Comparison of ENCODE assay signal across 10 mouse cellular contexts in the genomic region with DNA sequence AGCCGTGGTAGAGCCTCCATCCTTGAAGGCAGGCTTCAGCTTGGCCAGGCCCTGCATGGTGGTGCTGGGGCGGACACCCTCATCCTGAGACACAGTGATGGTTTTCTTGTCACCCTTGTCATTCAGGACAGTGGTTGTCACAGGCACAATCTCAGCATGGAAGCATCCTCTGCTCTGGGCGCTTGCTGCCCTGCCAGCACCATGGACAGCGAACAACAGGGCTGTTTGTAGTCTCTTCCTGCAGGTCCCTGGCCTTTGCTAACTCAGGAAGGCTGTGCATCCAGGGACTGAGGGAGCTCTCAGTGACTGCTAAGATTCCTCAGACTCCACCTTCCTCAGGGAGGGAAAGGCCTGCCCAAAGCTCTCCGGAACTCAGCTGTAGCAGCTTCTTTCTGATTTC. TPM values are rescaled to one million over a fixed set of nuclear protein-coding genes. Genes with fewer than 3 reads are reported as not detected.
A peak's percentile ranks its signal among the peaks of the same experiment; 100 is the strongest.
DNase-seq lines count a peak whose midpoint lies in the region; ATAC-seq and TF ChIP-seq lines count a peak whose summit lies in the region.
"Had no signal": no experiment of that assay in that cellular context is flagged by ENCODE, and none has a peak within 500 bp of the region (broad histone marks: within the 10 kb centered on the region; RNA-seq: fewer than 3 reads in every experiment).

No protein-coding gene starts in this region.

- 23% methylated on average over 5 of the region's 5 CpGs for WGBS in heart, embryonic 12.5 days
- WGBS in limb, embryonic 14.5 days = 16% methylated on average over 5 of the region's 5 CpGs

- H3K4me2 ChIP-seq in heart, embryonic 12.5 days = no peak overlapping the region
- H3K4me2 ChIP-seq in limb, embryonic 14.5 days (replicated peaks; ENCODE audit: low read depth, low read length, severe bottlenecking) = no peak overlapping the region
- H3K4me2 ChIP-seq: limb, embryonic 15.5 days had no signal

- no peaks in the 10 kb centered on the region for H3K9me3 ChIP-seq in heart, embryonic 12.5 days (replicated peaks)
- no peaks in the 10 kb centered on the region for H3K9me3 ChIP-seq in limb, embryonic 14.5 days (ENCODE audit: control insufficient read depth, low read length)
- H3K9me3 ChIP-seq: limb, embryonic 15.5 days had no signal

- no peak for TF ChIP-seq POLR2A in limb, embryonic 14.5 days (IDR thresholded peaks at IDR 0.05; ENCODE audit: borderline replicate concordance, extremely low read depth, insufficient read depth, insufficient read length)

- no peaks in the 10 kb centered on the region for H3K36me3 ChIP-seq in heart, embryonic 12.5 days
- H3K36me3 ChIP-seq in limb, embryonic 14.5 days (ENCODE audit: control insufficient read depth, insufficient read depth, low read length) = no peaks in the 10 kb centered on the region
- H3K36me3 ChIP-seq: limb, embryonic 15.5 days had no signal

- DNase-seq in heart, postnatal 14 days = peak; percentile 64 to 74
- DNase-seq in A20 (ENCODE audit: low read depth, low spot score) = peak; percentile 32
- peak; percentile 36 for DNase-seq in c-Kit-positive CD71-negative TER-119-negative erythroid progenitor cells, embryonic 14.5 days (ENCODE audit: low read depth)
- DNase-seq in limb, embryonic 14.5 days (ENCODE audit: low spot score) = peak; percentile 72
- DNase-seq in thymus, postnatal 0 days (ENCODE audit: low spot score) = peak; percentile 53
- DNase-seq in spleen, adult 18-20 months = no peak
- no peak for DNase-seq in layer of hippocampus, adult 8-10 months (ENCODE audit: low spot score in 2 of 2)

- peaks cover 22% of the 10 kb centered on the region; the same call in 1 of the 2 replicates for H3K27me3 ChIP-seq in heart, embryonic 12.5 days (replicated peaks)
- no peaks in the 10 kb centered on the region for H3K27me3 ChIP-seq in limb, embryonic 14.5 days (ENCODE audit: control insufficient read depth, insufficient read depth, low read length)
- H3K27me3 ChIP-seq: limb, embryonic 15.5 days had no signal

- no peak overlapping the region for H3K9ac ChIP-seq in heart, embryonic 12.5 days
- H3K9ac ChIP-seq in limb, embryonic 14.5 days (ENCODE audit: low read depth, low read length, severe bottlenecking) = no peak overlapping the region
- H3K9ac ChIP-seq: limb, embryonic 15.5 days had no signal

- no peaks in the 10 kb centered on the region for H3K4me1 ChIP-seq in heart, embryonic 12.5 days (replicated peaks)
- H3K4me1 ChIP-seq in limb, embryonic 14.5 days (ENCODE audit: control insufficient read depth, insufficient read depth, low read length) = no peaks in the 10 kb centered on the region
- H3K4me1 ChIP-seq: limb, embryonic 15.5 days had no signal

- intact Hi-C loops in heart, postnatal 14 days (cut with DNase I) = no loop called here

- no peak for ATAC-seq in heart, embryonic 12.5 days (ENCODE audit: insufficient number of reproducible peaks, low FRiP score)
- ATAC-seq in limb, embryonic 14.5 days (ENCODE audit: low FRiP score, low read depth) = no peak

- H3K4me3 ChIP-seq in heart, embryonic 12.5 days = no peak overlapping the region
- no peak overlapping the region for H3K4me3 ChIP-seq in limb, embryonic 14.5 days (replicated peaks; ENCODE audit: low read length)
- H3K4me3 ChIP-seq: limb, embryonic 15.5 days had no signal

- no peak overlapping the region for H3K27ac ChIP-seq in heart, embryonic 12.5 days (ENCODE audit: poor library complexity, severe bottlenecking)
- no peak overlapping the region for H3K27ac ChIP-seq in limb, embryonic 14.5 days (replicated peaks; ENCODE audit: low read depth, low read length)
- H3K27ac ChIP-seq: limb, embryonic 15.5 days had no signal

RNA-seq across cellular contexts. Expression of a gene that starts 7.3 kb away (rescaled TPM):
- total RNA-seq in heart, postnatal 14 days (2021) = 1 to 10 TPM; 1.3 to 2.6 TPM
- 0.35 and 0.78 TPM in 2 replicates for polyA plus RNA-seq in heart, embryonic 12.5 days (2016; fragmentation: Nextera tagmentation; extraction: Ambion mirVana)
- polyA plus RNA-seq in limb, embryonic 14.5 days (2012; rRNA removed) = 1.8 and 2.7 TPM in 2 replicates
- polyA plus RNA-seq in limb, embryonic 14.5 days (2014; fragmentation: Nextera tagmentation; extraction: Ambion mirVana) = 1.2 and 1.7 TPM in 2 replicates
- polyA plus RNA-seq in thymus, postnatal 0 days (2015; fragmentation: Nextera tagmentation; extraction: Ambion mirVana) = 5.4 and 5.5 TPM in 2 replicates
- 1 to 10 TPM in 3 of 4 experiments, under 1 TPM in 1; 1.00 to 2.0 (median 1.5) TPM for total RNA-seq in layer of hippocampus, adult 8-10 months (2022)

RNA-seq across cellular contexts. Expression of a gene that starts 9.4 kb away (rescaled TPM):
- total RNA-seq in heart, postnatal 14 days (2021) = not detected
- polyA plus RNA-seq in heart, embryonic 12.5 days (2016; fragmentation: Nextera tagmentation; extraction: Ambion mirVana) = not detected in 2 replicates
- polyA plus RNA-seq in limb, embryonic 14.5 days (2012; rRNA removed) = 0.03 TPM in 1 of 2 replicates, not detected in the other
- not detected in 2 replicates for polyA plus RNA-seq in limb, embryonic 14.5 days (2014; fragmentation: Nextera tagmentation; extraction: Ambion mirVana)
- polyA plus RNA-seq in thymus, postnatal 0 days (2015; fragmentation: Nextera tagmentation; extraction: Ambion mirVana) = not detected in 2 replicates
- total RNA-seq in layer of hippocampus, adult 8-10 months (2022) = not detected
- polyA plus RNA-seq: limb, embryonic 15.5 days; stomach, embryonic 16.5 days had no signal

RNA-seq across cellular contexts. Expression of a gene that starts 47.3 kb away (rescaled TPM):
- total RNA-seq in heart, postnatal 14 days (2021) = under 1 TPM; 0.34 to 0.65 TPM
- polyA plus RNA-seq in heart, embryonic 12.5 days (2016; fragmentation: Nextera tagmentation; extraction: Ambion mirVana) = 0.49 and 0.55 TPM in 2 replicates
- 1.4 and 1.5 TPM in 2 replicates for polyA plus RNA-seq in limb, embryonic 14.5 days (2012; rRNA removed)
- 0.81 and 1.3 TPM in 2 replicates for polyA plus RNA-seq in limb, embryonic 14.5 days (2014; fragmentation: Nextera tagmentation; extraction: Ambion mirVana)
- 0.13 and 0.46 TPM in 2 replicates for polyA plus RNA-seq in thymus, postnatal 0 days (2015; fragmentation: Nextera tagmentation; extraction: Ambion mirVana)
- total RNA-seq in layer of hippocampus, adult 8-10 months (2022) = 10 to 100 TPM in 1 of 4 experiments, 1 to 10 TPM in 3; 2.9 to 10.3 (median 3.9) TPM

RNA-seq across cellular contexts. Expression of a gene that starts 56.3 kb away (rescaled TPM):
- 10 to 100 TPM; 14.2 to 18.6 TPM for total RNA-seq in heart, postnatal 14 days (2021)
- 19.1 and 20.7 TPM in 2 replicates for polyA plus RNA-seq in heart, embryonic 12.5 days (2016; fragmentation: Nextera tagmentation; extraction: Ambion mirVana)
- polyA plus RNA-seq in limb, embryonic 14.5 days (2012; rRNA removed) = 50.0 and 60.8 TPM in 2 replicates
- polyA plus RNA-seq in limb, embryonic 14.5 days (2014; fragmentation: Nextera tagmentation; extraction: Ambion mirVana) = 38.0 and 38.2 TPM in 2 replicates
- polyA plus RNA-seq in thymus, postnatal 0 days (2015; fragmentation: Nextera tagmentation; extraction: Ambion mirVana) = 16.6 and 17.2 TPM in 2 replicates
- 10 to 100 TPM in 3 of 4 experiments, 1 to 10 TPM in 1; 9.7 to 13.7 (median 12.2) TPM for total RNA-seq in layer of hippocampus, adult 8-10 months (2022)

RNA-seq across cellular contexts. Expression of a gene that starts 59.3 kb away (rescaled TPM):
- not detected for total RNA-seq in heart, postnatal 14 days (2021)
- polyA plus RNA-seq in heart, embryonic 12.5 days (2016; fragmentation: Nextera tagmentation; extraction: Ambion mirVana) = not detected in 2 replicates
- 0.06 TPM in 1 of 2 replicates, not detected in the other for polyA plus RNA-seq in limb, embryonic 14.5 days (2012; rRNA removed)
- not detected in 2 replicates for polyA plus RNA-seq in limb, embryonic 14.5 days (2014; fragmentation: Nextera tagmentation; extraction: Ambion mirVana)
- 0.08 TPM in 1 of 2 replicates, not detected in the other for polyA plus RNA-seq in thymus, postnatal 0 days (2015; fragmentation: Nextera tagmentation; extraction: Ambion mirVana)
- total RNA-seq in layer of hippocampus, adult 8-10 months (2022) = not detected
- polyA plus RNA-seq: limb, embryonic 15.5 days; stomach, embryonic 16.5 days had no signal

Comparison
In these comparisons a context has a peak if more than half of its experiments do, and no peak if none do; other contexts are left out.
1. DNase-seq: peak in heart, postnatal 14 days (2 of 2), A20 (single experiment), c-Kit-positive CD71-negative TER-119-negative erythroid progenitor cells, embryonic 14.5 days (single experiment), limb, embryonic 14.5 days (single experiment) and thymus, postnatal 0 days (single experiment); none in spleen, adult 18-20 months (0 of 2) and layer of hippocampus, adult 8-10 months (0 of 2).